Mouse (Mus musculus) midbrain, embryonic 11.5 days (tissue): ENCODE results near the gene Srebf2. TPM values are rescaled to one million over a fixed set of nuclear protein-coding genes. Genes with fewer than 3 reads are reported as not detected.
A peak's percentile ranks its signal among the peaks of the same experiment; 100 is the strongest.

Source experiments
- ATAC-seq: fragments of 200-750 bp; cut with Nextera tagmentation; 2 replicates; pipeline ENCODE4 v1.8.0; 2017; ENCODE audit warnings: moderate TSS enrichment, moderate library complexity; ENCODE audit not compliant: low FRiP score
- DNase-seq: peaks from one replicate; pipeline ENCODE4 v3.0.0; 2015; ENCODE audit warnings: low spot score; ENCODE audit errors: missing footprints
- H3K27ac ChIP-seq: fragments of 300-500 bp; sonication (generic); 2 replicates; pipeline ENCODE4 v1.5.1; 2014; ENCODE audit warnings: low read depth, low read length
- H3K27me3 ChIP-seq: fragments of 300-500 bp; sonication (generic); 2 replicates; pipeline ENCODE4 v1.6.1; 2014; ENCODE audit warnings: mild to moderate bottlenecking, low read length, moderate library complexity, mixed read lengths; ENCODE audit not compliant: control insufficient read depth, insufficient read depth
- H3K36me3 ChIP-seq: fragments of 300-500 bp; sonication (generic); 2 replicates; pipeline ENCODE4 v1.6.1; 2014; ENCODE audit warnings: mild to moderate bottlenecking, low read length, moderate library complexity, mixed read lengths; ENCODE audit not compliant: control insufficient read depth, insufficient read depth
- H3K4me1 ChIP-seq: fragments of 300-500 bp; sonication (generic); 2 replicates; pipeline ENCODE4 v1.6.1; 2014; ENCODE audit warnings: low read length; ENCODE audit not compliant: control insufficient read depth, insufficient read depth
- H3K4me2 ChIP-seq: fragments of 300-500 bp; sonication (generic); 2 replicates; pipeline ENCODE4 v1.6.1; 2014; ENCODE audit warnings: mild to moderate bottlenecking, moderate library complexity
- H3K4me3 ChIP-seq: fragments of 300-500 bp; sonication (generic); 2 replicates; pipeline ENCODE4 v1.5.1; 2014; ENCODE audit warnings: low read depth, low read length
- H3K9ac ChIP-seq: fragments of 300-500 bp; sonication (generic); 2 replicates; pipeline ENCODE4 v1.6.1; 2014; ENCODE audit warnings: low read length
- H3K9me3 ChIP-seq: fragments of 300-500 bp; sonication (generic); 2 replicates; pipeline ENCODE4 v1.6.1; 2016; ENCODE audit warnings: low read length; ENCODE audit not compliant: control insufficient read depth
- WGBS: fragments of 180-500 bp; shearing (Covaris S2); extraction: QIAGEN DNeasy Blood & Tissue Kit; methylation state at CpG from one replicate; pipeline ENCODE4 v1.1.7; 2014; 5-methylcytosine and 5-hydroxymethylcytosine counted together
- polyA plus RNA-seq: library from polyadenylated mRNA; unstranded; fragments of >200 nt; fragmentation: Nextera tagmentation; extraction: Ambion mirVana; gene quantifications from 2 replicates; pipeline ENCODE4 v1.2.1, GENCODE M21; 2014

Srebf2 gene
- polyA plus RNA-seq, 1 experiment from 2014 or later: 170 TPM

DNA sequence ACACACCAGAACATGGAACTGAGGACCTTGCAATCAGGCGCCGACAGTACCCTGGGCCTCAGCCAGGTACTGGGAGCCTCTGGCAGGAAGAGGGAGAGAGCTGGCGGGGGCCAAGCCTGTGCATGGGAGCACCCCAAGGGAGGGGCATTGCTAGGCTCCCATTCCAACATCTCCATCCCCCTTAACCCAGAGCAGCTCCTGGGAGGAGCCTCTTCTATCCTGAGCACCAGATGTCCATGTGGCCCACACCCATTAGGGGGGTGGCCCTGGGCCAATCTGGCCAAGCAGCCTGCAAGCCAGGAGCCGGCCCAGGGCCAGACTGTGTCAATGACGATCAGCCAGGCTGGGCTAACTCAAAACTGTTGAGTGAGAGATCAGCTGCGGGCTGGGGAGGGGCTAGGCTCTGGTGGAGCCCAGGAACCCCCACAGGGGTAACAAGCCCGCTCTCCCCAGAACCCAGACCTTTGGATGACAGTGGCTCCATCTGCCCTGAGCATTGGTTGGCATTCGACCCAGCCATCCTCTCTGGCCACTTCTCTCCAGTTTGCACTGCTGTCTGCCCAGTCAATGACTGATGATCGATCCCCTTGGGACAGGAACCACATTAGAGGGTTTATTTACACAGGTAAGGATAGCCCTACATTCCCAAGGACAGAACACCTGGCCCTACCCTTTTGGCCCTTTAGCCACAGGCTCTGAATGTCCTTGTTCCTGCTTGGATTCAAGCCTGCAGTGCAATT, 59.6 kb downstream of the Srebf2 start:
- H3K36me3 ChIP-seq: peaks cover 28% of the 10 kb centered on the region
- H3K9ac ChIP-seq: no peak overlapping the region
- peaks cover 55% of the 10 kb centered on the region for H3K27me3 ChIP-seq
- no peak overlapping the region for H3K27ac ChIP-seq
- no peaks in the 10 kb centered on the region for H3K9me3 ChIP-seq
- ATAC-seq (peak; percentile 67), DNase-seq (no peak)
- H3K4me1 ChIP-seq: peaks cover 23% of the 10 kb centered on the region
- no peak overlapping the region for H3K4me2 ChIP-seq
- WGBS: 69% methylated on average over 9 of the region's 9 CpGs
- no peak overlapping the region for H3K4me3 ChIP-seq

DNA sequence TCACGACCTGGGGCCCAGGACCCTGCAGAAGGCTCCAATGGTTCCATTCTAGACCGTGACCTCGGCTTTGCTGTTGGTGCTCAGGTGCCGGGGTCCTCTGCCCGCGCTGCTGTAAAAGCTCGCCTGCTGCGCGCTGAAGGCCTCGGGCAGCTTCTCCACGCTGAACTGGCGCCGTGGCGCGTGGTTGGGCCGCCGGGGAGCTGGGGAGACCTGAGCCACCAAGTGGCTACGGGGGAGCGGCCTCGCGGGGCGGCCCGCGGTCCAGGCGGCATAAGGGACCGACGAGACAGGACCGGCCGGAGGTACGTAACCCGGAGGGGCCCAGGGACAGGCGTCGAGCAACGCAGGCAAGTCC, 60.1 kb downstream of the Srebf2 start:
- peaks cover 61% of the 10 kb centered on the region for H3K27me3 ChIP-seq
- H3K4me3 ChIP-seq: no peak overlapping the region
- H3K4me2 ChIP-seq: no peak overlapping the region
- DNase-seq (peak; percentile 92), ATAC-seq (no peak)
- H3K4me1 ChIP-seq: peaks cover 28% of the 10 kb centered on the region
- H3K27ac ChIP-seq: no peak overlapping the region
- peaks cover 25% of the 10 kb centered on the region for H3K36me3 ChIP-seq
- H3K9me3 ChIP-seq: no peaks in the 10 kb centered on the region
- H3K9ac ChIP-seq: no peak overlapping the region
- 8% methylated on average over 34 of the region's 34 CpGs for WGBS

DNA sequence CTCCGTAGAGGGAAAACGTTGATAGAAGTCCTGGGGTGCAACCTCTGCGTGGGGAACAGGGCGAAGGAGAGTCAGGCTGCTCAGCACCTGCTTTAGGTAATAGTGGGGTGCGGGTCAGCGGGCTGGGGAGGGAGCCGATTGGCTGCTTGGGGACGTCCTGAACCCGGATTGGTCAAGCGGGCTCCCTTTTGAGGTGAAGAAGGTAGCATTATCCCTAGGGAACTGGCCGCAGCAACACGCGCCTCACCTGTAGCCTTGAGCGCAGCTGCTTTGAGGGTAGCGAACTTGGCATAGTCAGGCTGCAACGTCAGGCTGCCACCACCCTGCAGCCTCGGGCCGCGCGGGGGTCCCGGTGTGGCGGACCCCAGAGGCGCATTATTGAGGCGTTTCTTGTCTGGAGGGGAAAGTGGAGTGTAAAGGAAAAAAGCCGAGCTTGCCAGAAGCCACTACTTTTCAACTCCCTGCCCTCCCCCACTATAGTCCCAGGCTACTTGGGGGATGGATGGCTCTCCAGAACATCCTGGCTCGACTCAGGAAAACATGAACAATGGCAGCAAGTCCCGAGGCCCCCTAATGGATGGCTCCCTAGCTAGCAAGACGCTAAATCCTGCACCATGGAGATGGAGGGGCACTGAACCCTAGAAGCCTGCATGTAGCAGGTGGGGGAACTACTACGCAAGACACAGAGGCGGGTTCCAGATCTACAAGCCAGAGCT, 60.7 kb downstream of the Srebf2 start:
- peaks cover 22% of the 10 kb centered on the region for H3K36me3 ChIP-seq
- H3K4me1 ChIP-seq: peaks cover 34% of the 10 kb centered on the region
- ATAC-seq: no peak
- 11% methylated on average over 30 of the region's 30 CpGs for WGBS
- H3K4me3 ChIP-seq: no peak overlapping the region
- H3K27ac ChIP-seq: no peak overlapping the region
- no peak for DNase-seq
- peaks cover 67% of the 10 kb centered on the region for H3K27me3 ChIP-seq
- no peak overlapping the region for H3K4me2 ChIP-seq
- no peaks in the 10 kb centered on the region for H3K9me3 ChIP-seq
- H3K9ac ChIP-seq: no peak overlapping the region

DNA sequence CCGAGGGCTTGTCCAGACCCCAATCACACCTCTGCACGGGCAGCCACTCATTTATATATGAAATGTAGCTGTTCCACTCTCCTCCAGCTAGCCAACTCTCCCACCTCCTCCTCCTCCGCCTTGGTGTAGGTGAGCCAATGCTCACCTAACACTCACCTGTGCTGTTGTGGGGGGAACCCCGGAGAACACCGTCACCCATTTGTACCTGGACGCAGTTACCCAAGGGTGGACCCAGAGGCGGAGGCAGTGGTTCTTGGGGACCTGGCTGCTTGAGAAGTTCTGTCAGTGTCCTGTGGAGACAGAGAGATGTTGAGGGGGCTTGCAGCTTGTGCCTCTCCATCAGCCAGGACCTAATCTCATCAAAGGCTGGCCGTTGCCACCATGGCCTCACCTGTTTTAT, 61.3 kb downstream of the Srebf2 start:
- H3K4me2 ChIP-seq: no peak overlapping the region
- peaks cover 36% of the 10 kb centered on the region for H3K4me1 ChIP-seq
- DNase-seq: no peak
- H3K9ac ChIP-seq: no peak overlapping the region
- no peak overlapping the region for H3K27ac ChIP-seq
- ATAC-seq: no peak
- H3K36me3 ChIP-seq: peaks cover 16% of the 10 kb centered on the region
- H3K9me3 ChIP-seq: no peaks in the 10 kb centered on the region
- 82% methylated on average over 8 of the region's 8 CpGs for WGBS
- H3K4me3 ChIP-seq: no peak overlapping the region
- H3K27me3 ChIP-seq: peaks cover 73% of the 10 kb centered on the region

DNA sequence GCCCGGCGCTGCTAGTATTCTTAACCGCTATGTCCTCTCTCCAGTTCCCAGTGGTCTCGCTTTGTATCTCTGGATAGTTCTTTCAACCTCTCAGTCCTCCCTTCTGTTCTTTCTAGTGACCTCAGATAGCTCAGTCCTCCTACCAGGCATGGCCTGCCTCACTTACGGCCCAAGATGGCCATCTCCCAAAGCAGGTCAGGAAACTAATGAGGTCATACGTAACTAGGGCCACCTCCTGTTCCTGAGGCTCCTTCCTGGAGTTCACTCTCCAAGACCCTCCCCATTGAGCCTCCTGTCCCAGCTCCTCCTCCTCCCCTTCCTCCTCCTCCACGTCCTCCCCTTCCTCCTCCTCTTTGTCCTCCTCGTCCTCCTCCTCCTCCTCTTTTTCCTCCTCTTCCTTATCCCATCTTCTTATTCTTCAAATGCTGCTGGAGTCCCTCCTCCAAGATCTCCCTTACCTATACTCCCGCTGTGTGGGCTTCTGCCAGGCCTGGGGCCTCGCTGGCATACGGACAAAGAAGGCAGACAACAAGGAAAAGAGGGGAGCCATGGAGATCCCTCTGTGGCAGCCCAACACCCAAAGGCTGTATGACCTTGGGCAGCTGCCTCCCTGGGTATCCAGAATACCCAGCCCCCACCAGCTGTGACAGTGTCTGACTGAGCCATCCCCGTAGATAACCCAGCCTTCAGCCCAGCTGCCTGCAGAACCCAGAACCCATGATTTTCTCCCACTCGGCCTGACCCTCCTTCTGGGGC, 62.5 kb downstream of the Srebf2 start:
- Histone ChIP-seq H3K4me3 (no peak overlapping the region), H3K36me3 (peaks cover 7% of the 10 kb centered on the region; the same call in 1 of the 2 replicates), H3K9ac (no peak overlapping the region), H3K4me1 (peaks cover 32% of the 10 kb centered on the region), H3K27me3 (peaks cover 81% of the 10 kb centered on the region), H3K27ac (no peak overlapping the region), H3K9me3 (no peaks in the 10 kb centered on the region), H3K4me2 (no peak overlapping the region)
- ATAC-seq (no peak), DNase-seq (no peak)
- WGBS: 80% methylated on average over 13 of the region's 13 CpGs

DNA sequence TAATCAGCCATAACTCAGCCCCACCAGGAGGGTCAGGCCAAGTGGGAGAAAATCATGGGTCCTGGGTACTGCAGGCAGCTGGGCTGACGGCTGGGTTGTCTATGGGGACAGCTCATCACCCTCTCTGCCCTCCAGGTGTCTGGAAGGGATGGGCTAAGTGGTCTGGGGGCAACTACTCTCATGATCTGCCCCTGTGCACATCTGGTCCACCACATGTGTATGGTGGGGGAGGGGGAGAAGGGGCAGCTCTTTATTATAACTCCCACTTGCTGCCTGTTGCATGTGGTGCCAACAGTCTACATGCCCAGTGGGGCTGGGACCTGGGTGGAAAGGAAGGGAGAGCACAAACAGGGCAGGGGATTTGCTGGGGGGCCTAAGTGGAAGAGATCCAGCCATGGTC, 63.8 kb downstream of the Srebf2 start:
- H3K4me2 ChIP-seq: no peak overlapping the region
- H3K27me3 ChIP-seq: peaks cover 84% of the 10 kb centered on the region
- H3K36me3 ChIP-seq: no peaks in the 10 kb centered on the region
- no peak overlapping the region for H3K4me3 ChIP-seq
- ATAC-seq (no peak), DNase-seq (no peak)
- H3K9ac ChIP-seq: no peak overlapping the region
- H3K9me3 ChIP-seq: no peaks in the 10 kb centered on the region
- WGBS: 59% methylated on average over 1 of the region's 1 CpGs
- H3K4me1 ChIP-seq: peaks cover 32% of the 10 kb centered on the region
- no peak overlapping the region for H3K27ac ChIP-seq

DNA sequence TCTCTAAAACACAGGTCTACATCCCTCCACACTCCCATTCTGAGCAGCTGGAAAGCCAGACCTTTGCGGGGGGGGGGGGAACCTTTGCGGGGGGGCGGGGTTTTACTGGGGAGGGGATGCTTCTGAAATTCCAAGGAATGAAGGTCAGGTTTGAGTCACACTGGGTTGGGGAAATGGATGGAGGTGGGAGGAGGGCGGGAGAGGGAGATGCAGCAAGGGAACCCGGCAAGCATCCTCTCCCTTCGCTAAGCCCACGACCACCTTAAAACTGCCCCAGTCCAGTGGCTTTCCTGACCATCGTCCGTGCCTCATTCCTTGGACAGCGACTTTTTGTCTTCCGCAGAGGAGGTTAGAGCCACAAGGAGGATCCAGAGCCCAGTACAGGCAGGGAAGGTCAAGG, 64.3 kb downstream of the Srebf2 start:
- Histone ChIP-seq H3K4me2 (peak overlapping the region; percentile 55), H3K9ac (no peak overlapping the region), H3K9me3 (no peaks in the 10 kb centered on the region), H3K36me3 (no peaks in the 10 kb centered on the region), H3K4me3 (peak overlapping the region; percentile 38; the same call in 1 of the 2 replicates), H3K4me1 (peaks cover 31% of the 10 kb centered on the region), H3K27ac (no peak overlapping the region), H3K27me3 (peaks cover 83% of the 10 kb centered on the region)
- ATAC-seq (no peak), DNase-seq (no peak)
- WGBS: 4% methylated on average over 11 of the region's 11 CpGs

DNA sequence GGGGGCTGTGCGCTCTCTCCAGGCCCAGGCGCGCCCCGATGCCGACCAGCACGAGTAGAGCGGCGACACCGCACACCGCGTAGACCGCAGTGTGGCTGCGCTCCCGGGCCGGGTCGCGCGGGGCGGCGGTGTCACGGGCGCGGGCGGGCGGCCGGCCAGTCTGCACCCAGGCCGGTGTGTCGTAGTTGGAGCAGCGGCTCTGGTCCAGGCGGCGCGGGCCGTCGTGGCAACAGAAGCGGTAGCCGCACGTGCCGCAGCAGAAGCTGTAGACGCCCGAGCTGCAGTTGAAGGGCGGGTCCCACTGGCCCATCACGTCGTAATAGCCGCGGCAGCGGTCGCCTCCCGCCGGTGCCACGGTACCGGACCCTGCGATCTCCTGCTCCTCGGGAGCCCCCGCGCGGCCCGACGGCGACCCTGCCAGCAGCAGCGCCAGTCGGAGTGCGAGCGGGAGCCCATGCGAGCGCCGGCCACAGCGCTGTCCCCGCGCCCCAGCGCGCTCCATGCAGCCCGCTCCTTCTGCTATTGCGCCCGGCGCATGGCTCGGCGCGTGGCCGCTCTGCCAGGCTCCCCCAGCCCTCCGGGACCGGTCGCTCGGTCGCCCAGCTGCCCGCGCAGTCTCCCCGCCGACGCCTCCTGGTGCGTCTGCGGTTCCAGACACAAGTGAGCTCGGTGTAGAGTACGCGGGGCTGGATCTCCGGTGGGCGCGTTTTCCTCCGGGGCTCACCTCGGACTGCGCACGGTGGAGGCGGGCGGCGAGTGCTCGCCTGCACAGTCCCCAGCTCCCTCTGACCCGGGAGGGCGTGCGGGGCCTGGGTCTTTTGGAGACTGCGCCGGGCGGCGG, 65.2 kb downstream of the Srebf2 start:
- Histone ChIP-seq H3K36me3 (no peaks in the 10 kb centered on the region), H3K4me3 (peak overlapping the region; percentile 38), H3K4me1 (peaks cover 30% of the 10 kb centered on the region), H3K9ac (peak overlapping the region; percentile 30; the same call in 1 of the 2 replicates), H3K4me2 (peak overlapping the region; percentile 55), H3K27ac (no peak overlapping the region), H3K9me3 (no peaks in the 10 kb centered on the region), H3K27me3 (peaks cover 77% of the 10 kb centered on the region)
- ATAC-seq (peak; percentile 56), DNase-seq (peak; percentile 92)
- under 1% methylated on average over 103 of the region's 112 CpGs for WGBS
